Mouse (Mus musculus) gastrocnemius, postnatal 25 days (tissue): ENCODE measurements around the gene Mrpl20. TPM values are rescaled to one million over a fixed set of nuclear protein-coding genes. Genes with fewer than 3 reads are reported as not detected.

Experiments
- DNase-seq: peaks from one replicate; pipeline ENCODE4 v3.0.0; 2022
- microRNA-seq, 2 experiments: library from miRNA; unstranded; fragments of <30 nt; microRNA quantifications; one replicate each; pipeline ENCODE4 v1.2.0; 2021; ENCODE audit warnings: borderline replicate concordance in 2 of 2
- total RNA-seq, 2 experiments: library from RNA; stranded (reverse); gene quantifications; 1 replicate in 1 of 2; 2 replicates in 1 of 2; pipeline ENCODE4 v1.2.3; 2021

Gene Mrpl20
- total RNA-seq, 2 experiments from 2014 or later = 45.1 to 47.7 TPM

DNA sequence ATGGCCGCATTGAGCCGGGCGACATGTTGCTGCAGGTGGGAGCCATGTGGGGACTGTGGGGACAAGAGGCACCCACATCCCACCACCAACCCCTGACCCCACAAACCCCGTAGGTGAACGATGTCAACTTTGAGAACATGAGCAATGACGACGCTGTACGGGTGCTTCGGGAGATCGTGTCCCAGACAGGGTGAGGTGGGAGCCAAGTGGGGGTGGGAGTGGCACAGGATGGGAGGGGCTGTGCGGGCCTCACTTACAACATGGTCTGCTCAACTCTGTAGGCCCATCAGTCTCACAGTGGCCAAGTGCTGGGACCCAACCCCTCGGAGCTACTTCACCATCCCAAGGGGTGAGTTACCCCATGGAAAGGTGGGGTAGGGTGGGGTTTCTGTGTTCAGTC is 52.3 kb downstream of the Mrpl20 start:
- no peak for DNase-seq

DNA sequence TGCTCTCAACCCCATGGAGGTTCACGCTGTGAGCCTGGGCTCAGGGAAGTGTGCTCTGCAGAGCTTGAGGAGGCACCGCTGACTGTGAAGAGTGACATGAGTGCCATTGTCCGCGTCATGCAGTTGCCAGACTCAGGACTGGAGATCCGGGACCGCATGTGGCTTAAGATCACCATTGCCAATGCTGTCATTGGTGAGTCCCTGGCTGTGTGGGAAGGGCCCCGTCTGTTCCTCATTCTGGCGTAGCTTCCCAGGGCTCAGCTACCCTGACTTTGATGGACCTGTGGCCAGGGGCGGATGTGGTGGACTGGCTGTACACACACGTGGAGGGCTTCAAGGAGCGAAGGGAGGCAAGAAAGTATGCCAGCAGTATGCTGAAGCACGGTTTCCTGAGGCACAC is 53.4 kb downstream of the Mrpl20 start:
- DNase-seq = peak; percentile 3

- no peak for DNase-seq
Observed at GRCm38 (mm10) chr4:155856881-155857280, 54.2 kb downstream of the Mrpl20 start.

DNA sequence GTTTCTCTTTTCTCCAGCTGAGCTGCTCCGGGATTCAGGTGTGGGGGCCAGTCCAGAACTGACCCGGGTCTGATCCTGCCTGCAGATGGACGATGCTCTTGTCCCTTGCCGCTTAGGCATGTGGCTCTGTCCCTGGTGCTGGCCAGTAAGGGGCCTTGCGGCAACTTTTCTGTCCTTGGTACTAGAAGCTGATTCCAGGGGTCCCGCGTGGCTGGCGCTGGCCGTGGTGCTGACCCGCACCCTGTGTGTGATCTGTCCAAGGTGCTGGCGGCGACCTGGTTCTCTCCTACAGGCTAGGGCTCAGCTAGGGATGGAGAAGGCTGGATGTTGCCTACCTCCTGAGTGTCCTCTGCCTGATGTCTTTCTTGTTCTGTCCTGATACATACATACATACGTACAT is 56.6 kb downstream of the Mrpl20 start:
- no peak for DNase-seq

Small RNA genes within 50 kb of the gene (microRNA-seq; reads per million reads assigned to microRNA genes)
- 0 reads per million in 2 experiments for gene Gm27743

Other genes with a start within 250 kb of the Mrpl20 start
- gene Nadk, start 240.5 kb upstream of the Mrpl20 start, total RNA-seq = 10 to 100 TPM; 17.3 to 19.2 TPM
- gene Slc35e2, start 201.5 kb upstream of the Mrpl20 start, total RNA-seq = 1 to 10 TPM; 3.7 TPM
- gene Cdk11b, start 178.0 kb upstream of the Mrpl20 start, total RNA-seq = 10 to 100 TPM; 25.9 to 26.1 TPM
- gene Gm10563, start 157.5 kb upstream of the Mrpl20 start, total RNA-seq = not detected
- 1 to 10 TPM; 3.0 to 5.0 TPM for gene Mmp23, start 149.5 kb upstream of the Mrpl20 start, total RNA-seq
- 10 to 100 TPM; 14.4 to 14.5 TPM for gene Mib2, start 133.7 kb upstream of the Mrpl20 start, total RNA-seq
- 1 to 10 TPM; 1.5 to 1.7 TPM for gene Fndc10, start 108.5 kb upstream of the Mrpl20 start, total RNA-seq
- gene Ssu72, start 98.1 kb upstream of the Mrpl20 start, total RNA-seq = 10 to 100 TPM; 32.4 to 36.3 TPM
- under 1 TPM; 0.26 to 0.27 TPM for gene Tmem240, start 68.1 kb upstream of the Mrpl20 start, total RNA-seq
- gene Atad3a, start 41.8 kb upstream of the Mrpl20 start, total RNA-seq = 10 to 100 TPM; 26.3 to 31.4 TPM
- gene Vwa1, start 28.2 kb upstream of the Mrpl20 start, total RNA-seq = 1 to 10 TPM; 5.0 to 5.4 TPM
- under 1 TPM; 0.88 to 0.92 TPM for gene Tmem88b, start 17.0 kb upstream of the Mrpl20 start, total RNA-seq
- not detected for gene Ankrd65, start 12.4 kb upstream of the Mrpl20 start, total RNA-seq
- gene Ccnl2, start 9.6 kb downstream of the Mrpl20 start, total RNA-seq = 10 to 100 TPM; 20.4 to 26.6 TPM
- gene Aurkaip1, start 28.4 kb downstream of the Mrpl20 start, total RNA-seq = 10 to 100 TPM; 68.4 to 70.9 TPM
- gene Mxra8, start 36.8 kb downstream of the Mrpl20 start, total RNA-seq = 10 to 100 TPM; 37.5 to 37.6 TPM
- gene Dvl1, start 44.5 kb downstream of the Mrpl20 start, total RNA-seq = 100 to 1,000 TPM in 1 of 2 experiments, 10 to 100 TPM in 1; 100.0 to 103 TPM
- under 1 TPM in 1 of 2 experiments, not detected in 1; 0.11 TPM for gene Tas1r3, start 60.5 kb downstream of the Mrpl20 start, total RNA-seq
- gene Cptp, start 66.6 kb downstream of the Mrpl20 start, total RNA-seq = 10 to 100 TPM; 15.6 to 16.6 TPM
- 10 to 100 TPM; 14.1 to 17.9 TPM for gene Ints11, start 66.7 kb downstream of the Mrpl20 start, total RNA-seq
- 10 to 100 TPM; 10.2 to 11.2 TPM for gene Pusl1, start 88.9 kb downstream of the Mrpl20 start, total RNA-seq
- 10 to 100 TPM in 1 of 2 experiments, 1 to 10 TPM in 1; 7.2 to 10.4 TPM for gene Acap3, start 88.9 kb downstream of the Mrpl20 start, total RNA-seq
- 10 to 100 TPM; 50.2 to 50.8 TPM for gene Ube2j2, start 141.0 kb downstream of the Mrpl20 start, total RNA-seq
- 10 to 100 TPM; 14.7 to 16.1 TPM for gene C1qtnf12, start 159.4 kb downstream of the Mrpl20 start, total RNA-seq
- 1 to 10 TPM; 1.2 to 1.6 TPM for gene B3galt6, start 189.8 kb downstream of the Mrpl20 start, total RNA-seq
- 10 to 100 TPM; 67.0 to 79.3 TPM for gene Sdf4, start 190.0 kb downstream of the Mrpl20 start, total RNA-seq
- under 1 TPM; 0.51 to 0.80 TPM for gene Tnfrsf4, start 211.0 kb downstream of the Mrpl20 start, total RNA-seq
- gene Tnfrsf18, start 223.3 kb downstream of the Mrpl20 start, total RNA-seq = not detected